Mouse (Mus musculus) CH12.LX (cell line): ENCODE results near the gene Cenpa. TPM values are rescaled to one million over a fixed set of nuclear protein-coding genes. Genes with fewer than 3 reads are reported as not detected.

ENCODE experiments used
- DNase-seq: peaks from one replicate; pipeline ENCODE4 v3.0.0-alpha.2; 2013; ENCODE audit errors: extremely low read depth
- H3K27ac ChIP-seq: 2 replicates; pipeline ENCODE4 v1.5.1; 2012; ENCODE audit warnings: low read depth, mild to moderate bottlenecking, control low read depth, moderate library complexity; ENCODE audit not compliant: insufficient read depth
- H3K27me3 ChIP-seq: replicated peaks from 2 replicates; pipeline ENCODE3; 2012; ENCODE audit warnings: inconsistent platforms
- H3K36me3 ChIP-seq, 2 experiments: replicated peaks in 1 of 2; 2 replicates each; pipeline versions ENCODE3 to v1.6.1; 2012; ENCODE audit warnings: inconsistent platforms in 1 of 2, low read length in 1 of 2, mild to moderate bottlenecking in 1 of 2, mixed read lengths in 1 of 2, moderate library complexity in 1 of 2; ENCODE audit not compliant: control insufficient read depth in 1 of 2, insufficient read depth in 1 of 2
- H3K4me1 ChIP-seq, 2 experiments: 2 replicates each; pipeline ENCODE4 v1.6.1; 2012; ENCODE audit warnings: inconsistent platforms in 1 of 2, moderate library complexity in 1 of 2; ENCODE audit not compliant: insufficient read depth in 2 of 2, control insufficient read depth in 1 of 2
- H3K4me2 ChIP-seq: 2 replicates; pipeline ENCODE4 v1.6.1; 2012; ENCODE audit warnings: low read depth, mild to moderate bottlenecking, control low read depth; ENCODE audit not compliant: poor library complexity, insufficient read depth, severe bottlenecking
- H3K4me3 ChIP-seq, 3 experiments: fragments of 150-350 bp in 1 of 3; sonication (generic) in 1 of 3; replicated peaks in 1 of 3; 2 replicates each; pipeline versions ENCODE3 to v1.5.1; 2011 to 2012; ENCODE audit warnings: low read depth in 2 of 3, low read length in 2 of 3, mild to moderate bottlenecking in 2 of 3, moderate library complexity in 2 of 3, control low read depth in 1 of 3, improper control_type of control experiment in 1 of 3, inconsistent platforms in 1 of 3, mixed read lengths in 1 of 3; ENCODE audit not compliant: poor library complexity in 1 of 3
- H3K79me2 ChIP-seq: replicated peaks from 2 replicates; pipeline ENCODE4 v1.6.1; 2012; ENCODE audit warnings: mild to moderate bottlenecking, moderate library complexity; ENCODE audit not compliant: control insufficient read depth, poor library complexity, insufficient read depth, severe bottlenecking; ENCODE audit errors: extremely low read depth
- H3K9ac ChIP-seq: 2 replicates; pipeline ENCODE4 v1.6.1; 2012; ENCODE audit warnings: low read depth, mild to moderate bottlenecking, control low read depth, moderate library complexity; ENCODE audit not compliant: insufficient read depth
- H3K9me3 ChIP-seq: replicated peaks from 2 replicates; pipeline ENCODE3; 2012; ENCODE audit warnings: low read length, inconsistent platforms, mixed read lengths
- BHLHE40 ChIP-seq: IDR thresholded peaks from 2 replicates; pipeline ENCODE4 v1.6.1; 2011; ENCODE audit warnings: mild to moderate bottlenecking, low read depth, low read length, improper control_type of control experiment
- CHD1 ChIP-seq: IDR thresholded peaks from 2 replicates; pipeline ENCODE4 v1.6.1; 2012; ENCODE audit warnings: low read depth, low read length, improper control_type of control experiment, inconsistent platforms
- CHD2 ChIP-seq: IDR thresholded peaks from 2 replicates; pipeline ENCODE4 v1.6.1; 2011; ENCODE audit warnings: low read length, improper control_type of control experiment
- CTCF ChIP-seq, 2 experiments: IDR thresholded peaks in 1 of 2; conservative IDR thresholded peaks in 1 of 2; 2 replicates each; pipeline ENCODE4 v1.5.1; 2011 to 2012; ENCODE audit warnings: low read depth in 2 of 2, low read length in 2 of 2, improper control_type of control experiment in 1 of 2, inconsistent platforms in 1 of 2, mild to moderate bottlenecking in 1 of 2, moderate library complexity in 1 of 2
- E2F4 ChIP-seq: IDR thresholded peaks from 2 replicates; pipeline ENCODE4 v1.6.1; 2011; ENCODE audit warnings: low read depth, low read length, improper control_type of control experiment; ENCODE audit not compliant: insufficient replicate concordance
- ELF1 ChIP-seq: IDR thresholded peaks from 2 replicates; pipeline ENCODE4 v1.6.1; 2014; ENCODE audit warnings: low read depth, mild to moderate bottlenecking, inconsistent platforms, low read length, improper control_type of control experiment
- EP300 ChIP-seq: IDR thresholded peaks from 2 replicates; pipeline ENCODE4 v1.6.1; 2011; ENCODE audit warnings: low read length, improper control_type of control experiment
- ETS1 ChIP-seq: conservative IDR thresholded peaks from 2 replicates; pipeline ENCODE4 v1.6.1; 2012; ENCODE audit warnings: low read depth, mild to moderate bottlenecking, inconsistent platforms, low read length, improper control_type of control experiment, moderate library complexity
- GABPA ChIP-seq: IDR thresholded peaks from 2 replicates; pipeline ENCODE4 v1.6.1; 2012; ENCODE audit warnings: low read depth, low read length, improper control_type of control experiment, inconsistent platforms; ENCODE audit not compliant: insufficient replicate concordance
- HCFC1 ChIP-seq: IDR thresholded peaks from 2 replicates; pipeline ENCODE4 v1.6.1; 2012; ENCODE audit warnings: low read depth, mild to moderate bottlenecking, inconsistent platforms, low read length, improper control_type of control experiment
- IRF4 ChIP-seq: IDR thresholded peaks from 2 replicates; pipeline ENCODE4 v1.6.1; 2014; ENCODE audit warnings: low read depth, mild to moderate bottlenecking, inconsistent platforms, low read length, improper control_type of control experiment
- JUN ChIP-seq: IDR thresholded peaks from 2 replicates; pipeline ENCODE4 v1.6.1; 2011; ENCODE audit warnings: low read depth, mild to moderate bottlenecking, low read length, improper control_type of control experiment, moderate library complexity; ENCODE audit not compliant: insufficient read depth
- JUND ChIP-seq: conservative IDR thresholded peaks from 2 replicates; pipeline ENCODE4 v1.6.1; 2011; ENCODE audit warnings: low read depth, low read length, improper control_type of control experiment
- KAT2A ChIP-seq: IDR thresholded peaks from 2 replicates; pipeline ENCODE4 v1.6.1; 2012; ENCODE audit warnings: low read length, improper control_type of control experiment, inconsistent platforms; ENCODE audit not compliant: insufficient replicate concordance
- MAFK ChIP-seq: IDR thresholded peaks from 2 replicates; pipeline ENCODE4 v1.6.1; 2011; ENCODE audit warnings: low read length, improper control_type of control experiment; ENCODE audit not compliant: insufficient replicate concordance
- MAX ChIP-seq: IDR thresholded peaks from 2 replicates; pipeline ENCODE4 v1.6.1; 2011; ENCODE audit warnings: low read length, improper control_type of control experiment
- MAZ ChIP-seq: IDR thresholded peaks from 2 replicates; pipeline ENCODE4 v1.6.1; 2012; ENCODE audit warnings: low read depth, mild to moderate bottlenecking, inconsistent platforms, low read length, improper control_type of control experiment, moderate library complexity
- MEF2A ChIP-seq: IDR thresholded peaks from 2 replicates; pipeline ENCODE4 v1.6.1; 2014; ENCODE audit warnings: low read depth, mild to moderate bottlenecking, inconsistent platforms, low read length, improper control_type of control experiment, borderline replicate concordance
- MXI1 ChIP-seq: IDR thresholded peaks from 2 replicates; pipeline ENCODE4 v1.6.1; 2011; ENCODE audit warnings: mild to moderate bottlenecking, low read depth, low read length, improper control_type of control experiment
- MYC ChIP-seq: IDR thresholded peaks from 2 replicates; pipeline ENCODE4 v1.6.1; 2011; ENCODE audit warnings: low read depth, mild to moderate bottlenecking, improper control_type of control experiment, low read length
- NELFE ChIP-seq: IDR thresholded peaks from 2 replicates; pipeline ENCODE4 v1.6.1; 2011; ENCODE audit warnings: low read depth, low read length, improper control_type of control experiment
- NRF1 ChIP-seq: IDR thresholded peaks from 2 replicates; pipeline ENCODE4 v1.6.1; 2014; ENCODE audit warnings: low read depth, mild to moderate bottlenecking, inconsistent platforms, low read length, improper control_type of control experiment, moderate library complexity
- PAX5 ChIP-seq: IDR thresholded peaks from 2 replicates; pipeline ENCODE4 v1.6.1; 2012; ENCODE audit warnings: low read length, inconsistent platforms, mixed read lengths
- POLR2A ChIP-seq: IDR thresholded peaks from 2 replicates; pipeline ENCODE4 v1.6.1; 2011; ENCODE audit warnings: low read depth, mild to moderate bottlenecking, improper control_type of control experiment, low read length
- POLR2AphosphoS2 ChIP-seq: IDR thresholded peaks from 2 replicates; pipeline ENCODE4 v1.6.1; 2011; ENCODE audit warnings: low read depth, low read length, improper control_type of control experiment
- RAD21 ChIP-seq: IDR thresholded peaks from 2 replicates; pipeline ENCODE4 v1.6.1; 2011; ENCODE audit warnings: low read depth, mild to moderate bottlenecking, low read length, improper control_type of control experiment, moderate library complexity
- RCOR1 ChIP-seq: conservative IDR thresholded peaks from 2 replicates; pipeline ENCODE4 v1.6.1; 2012; ENCODE audit warnings: low read depth, mild to moderate bottlenecking, inconsistent platforms, low read length, improper control_type of control experiment
- SIN3A ChIP-seq: IDR thresholded peaks from 2 replicates; pipeline ENCODE4 v1.6.1; 2012; ENCODE audit warnings: low read length, improper control_type of control experiment, inconsistent platforms
- SMC3 ChIP-seq: IDR thresholded peaks from 2 replicates; pipeline ENCODE4 v1.6.1; 2011; ENCODE audit warnings: low read depth, low read length, improper control_type of control experiment
- TBP ChIP-seq: conservative IDR thresholded peaks from 2 replicates; pipeline ENCODE4 v1.6.1; 2011; ENCODE audit warnings: low read depth, low read length, improper control_type of control experiment
- TCF12 ChIP-seq: IDR thresholded peaks from 2 replicates; pipeline ENCODE4 v1.6.1; 2014; ENCODE audit warnings: low read depth, mild to moderate bottlenecking, inconsistent platforms, low read length, improper control_type of control experiment
- UBTF ChIP-seq: IDR thresholded peaks from 2 replicates; pipeline ENCODE4 v1.6.1; 2012; ENCODE audit warnings: low read depth, mild to moderate bottlenecking, inconsistent platforms, low read length, improper control_type of control experiment, moderate library complexity
- USF1 ChIP-seq: IDR thresholded peaks from 2 replicates; pipeline ENCODE4 v1.6.1; 2014; ENCODE audit warnings: low read depth, mild to moderate bottlenecking, inconsistent platforms, low read length, improper control_type of control experiment
- USF2 ChIP-seq: conservative IDR thresholded peaks from 2 replicates; pipeline ENCODE4 v1.6.1; 2011; ENCODE audit warnings: low read depth, low read length, improper control_type of control experiment
- ZC3H11A ChIP-seq: IDR thresholded peaks from 2 replicates; pipeline ENCODE4 v1.6.1; 2012; ENCODE audit warnings: low read depth, mild to moderate bottlenecking, inconsistent platforms, low read length, improper control_type of control experiment
- ZKSCAN1 ChIP-seq: IDR thresholded peaks from 2 replicates; pipeline ENCODE4 v1.6.1; 2012; ENCODE audit warnings: low read depth, inconsistent platforms, low read length, improper control_type of control experiment, borderline replicate concordance
- ZMIZ1 ChIP-seq: IDR thresholded peaks from 2 replicates; pipeline ENCODE4 v1.6.1; 2012; ENCODE audit warnings: low read depth, mild to moderate bottlenecking, inconsistent platforms, low read length, improper control_type of control experiment
- ZNF384 ChIP-seq: IDR thresholded peaks from 2 replicates; pipeline ENCODE4 v1.6.1; 2012; ENCODE audit warnings: low read depth, low read length, improper control_type of control experiment, inconsistent platforms
- dilution Hi-C: fragments of 300-500 bp; cut with MboI; formaldehyde crosslinking; loops from 2 replicates; pipeline ENCODE4 v1.14.3; 2020; ENCODE audit warnings: low sequenced_read_pairs; ENCODE audit not compliant: extremely low pct_unique_long_range_greater_than_20kb, extremely low pct_ligation_motif_present
- in situ Hi-C: fragments of 300-500 bp; cut with MboI; formaldehyde crosslinking; loops from 3 replicates; pipeline ENCODE4 v1.14.3; 2019; ENCODE audit warnings: low sequenced_read_pairs, low pct_ligation_motif_present, low pct_unique_long_range_greater_than_20kb, mixed read lengths
- polyA plus RNA-seq: library from polyadenylated mRNA; unstranded; fragments of >175 nt; gene quantifications from 2 replicates; pipeline ENCODE4 v1.2.1, GENCODE M21; 2012; ENCODE audit warnings: low read depth; ENCODE audit not compliant: insufficient read length
- total RNA-seq, 2 experiments: library from RNA; depleted of rRNA; stranded (reverse); fragments of 300-350 nt in 1 of 2; fragments of >200 nt in 1 of 2; gene quantifications; 2 replicates each; pipeline ENCODE4 v1.2.3; 2012 to 2014

Cenpa gene
- total RNA-seq (2012; rRNA removed) (89.4 and 99.1 TPM in 2 replicates), total RNA-seq (2014; rRNA removed) (125 and 138 TPM in 2 replicates), polyA plus RNA-seq (143 and 163 TPM in 2 replicates)

DNA sequence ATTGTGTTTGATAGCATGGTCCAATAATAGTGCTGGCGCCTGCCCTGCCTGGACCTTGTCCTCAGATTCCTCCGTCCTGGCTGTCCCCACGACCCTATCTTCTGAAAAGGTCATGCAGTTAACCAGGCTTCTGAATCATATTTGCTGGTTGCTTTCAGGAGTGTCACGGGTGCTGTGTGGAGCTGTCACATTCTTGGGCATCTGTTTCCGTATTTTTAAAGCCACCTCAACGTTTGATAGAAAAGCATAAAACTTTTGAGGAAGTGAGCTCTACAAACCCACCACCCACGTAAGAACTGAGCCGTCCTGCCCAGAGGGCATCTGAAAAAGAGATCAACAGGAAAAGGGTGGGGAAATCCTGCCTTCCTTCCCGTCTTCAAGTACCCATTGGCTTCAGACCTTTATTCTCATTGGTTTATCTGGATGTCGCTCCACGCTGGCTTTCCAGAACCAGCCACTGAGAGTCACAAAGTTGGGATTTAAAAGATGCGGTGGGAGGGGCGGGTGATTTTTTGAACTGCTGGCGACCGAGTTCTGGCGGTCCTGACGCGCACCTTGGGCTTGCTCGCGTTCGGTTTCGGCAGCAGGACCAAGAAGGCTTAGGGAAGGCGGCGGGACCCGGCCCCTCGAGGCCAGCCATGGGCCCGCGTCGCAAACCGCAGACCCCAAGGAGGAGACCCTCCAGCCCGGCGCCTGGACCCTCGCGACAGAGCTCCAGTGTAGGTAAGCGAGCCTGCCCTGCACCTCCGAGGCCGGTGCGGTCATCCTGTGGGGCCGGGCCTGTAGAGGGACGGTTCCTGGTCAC, at the start of gene Cenpa:
Gene Cenpa (plus strand): TSS at position 387 of the 805 bp plus-strand sequence.
- peak within 1 kb of the TSS; percentile 84 for H3K9ac ChIP-seq
- in situ Hi-C loops, result no loop called here
- peaks cover 16 to 31% of the 10 kb centered on the region in 2 experiments for H3K36me3 ChIP-seq
- H3K4me3 ChIP-seq, result peak within 1 kb of the TSS; percentile 69 to 89 (median 79)
- H3K9me3 ChIP-seq, result peaks cover 7% of the 10 kb centered on the region
- dilution Hi-C loops, result no loop called here
- peaks cover 7 to 27% of the 10 kb centered on the region in 2 experiments for H3K4me1 ChIP-seq
- peak; percentile 97 for DNase-seq
- peak within 1 kb of the TSS; percentile 69 for H3K4me2 ChIP-seq
- H3K79me2 ChIP-seq, result peaks cover 32% of the 10 kb centered on the region
- TF ChIP-seq KAT2A (0 out of 2 replicates have a peak, but pooled peaks have one; percentile 48), RCOR1 (no peak), TBP (peak; percentile 95), JUND (no peak), USF1 (no peak), NRF1 (no peak), GABPA (no peak), PAX5 (no peak), E2F4 (peak; percentile 73; the same call in 1 of the 2 replicates), UBTF (no peak), USF2 (no peak), MAX (no peak; the same call in 1 of the 2 replicates), ZC3H11A (no peak), HCFC1 (peak; percentile 69), CTCF (conservative IDR thresholded peaks at IDR 0.05 in 1 of 2, IDR thresholded peaks at IDR 0.05 in 1 of 2; ENCODE audit: low read depth in 2 of 2, low read length in 2 of 2) (no peak), MAFK (no peak), EP300 (no peak), IRF4 (peak; percentile 65), TCF12 (peak; percentile 55; the same call in 1 of the 2 replicates), SMC3 (no peak), JUN (no peak), ZNF384 (no peak), RAD21 (no peak), ELF1 (peak; percentile 81), CHD1 (no peak), CHD2 (peak; percentile 87), MEF2A (0 out of 2 replicates have a peak, but pooled peaks have one; percentile 28), MAZ (0 out of 2 replicates have a peak, but pooled peaks have one; percentile 26), BHLHE40 (no peak), ZKSCAN1 (no peak), POLR2AphosphoS2 (peak; percentile 86; the same call in 1 of the 2 replicates), MYC (no peak; the same call in 1 of the 2 replicates), NELFE (peak; percentile 90), POLR2A (peak; percentile 89), ZMIZ1 (peak; percentile 81), SIN3A (peak; percentile 70), MXI1 (peak; percentile 50), ETS1 (peak; percentile 8; the same call in 1 of the 2 replicates)
- no peaks in the 10 kb centered on the region for H3K27me3 ChIP-seq
- H3K27ac ChIP-seq, result peak within 1 kb of the TSS; percentile 63
